Comparison of ENCODE assay signal across 8 mouse cellular contexts in genomic region chr13:92844586-92845221, GRCm38 (mm10). TPM values are rescaled to one million over a fixed set of nuclear protein-coding genes. Genes with fewer than 3 reads are reported as not detected.
DNase-seq lines count a peak whose midpoint lies in the region; ATAC-seq and TF ChIP-seq lines count a peak whose summit lies in the region.

Gene Mtx3, plus strand, starts transcription at chr13:92844760.

- no peaks in the 10 kb centered on the region for H3K27me3 ChIP-seq in forebrain, embryonic 11.5 days (ENCODE audit: control insufficient read depth, insufficient read depth, low read length)
- no peaks in the 10 kb centered on the region for H3K27me3 ChIP-seq in heart, embryonic 16.5 days (ENCODE audit: control insufficient read depth, insufficient read depth, low read length)
- H3K27me3 ChIP-seq in liver, embryonic 14.5 days (ENCODE audit: control insufficient read depth, insufficient read depth, low read length): no peaks in the 10 kb centered on the region
- H3K27me3 ChIP-seq in stomach, embryonic 15.5 days (replicated peaks): no peaks in the 10 kb centered on the region

- WGBS in forebrain, embryonic 11.5 days: 3% methylated on average over 40 of the region's 40 CpGs
- 2% methylated on average over 40 of the region's 40 CpGs for WGBS in heart, embryonic 16.5 days
- 2% methylated on average over 40 of the region's 40 CpGs for WGBS in liver, embryonic 14.5 days (ENCODE audit: insufficient replicate concordance)
- WGBS in stomach, embryonic 15.5 days: 1% methylated on average over 40 of the region's 40 CpGs

- DNase-seq in CD8-positive naive resting alpha-beta T cell, adult 2 months (ENCODE audit: low read depth in 2 of 2, low spot score in 2 of 2): peak; percentile 53 to 72
- peak; percentile 21 for DNase-seq in c-Kit-negative CD71-positive TER-119-positive erythroid progenitor cells, embryonic 14.5 days (ENCODE audit: low read depth, low spot score)
- peak; percentile 90 for DNase-seq in forebrain, embryonic 11.5 days (ENCODE audit: low spot score)
- peak; percentile 90 to 92 for DNase-seq in kidney, postnatal 25 days
- peak in 2 of 3 experiments; percentile 51 to 52 for DNase-seq in liver, embryonic 14.5 days (ENCODE audit: low read depth in 3 of 3, low spot score in 3 of 3)
- DNase-seq in neural tube, embryonic 10.5 days (ENCODE audit: extremely low spot score, low spot score): peak; percentile 92

- no peak for TF ChIP-seq CTCF in liver, embryonic 14.5 days (IDR thresholded peaks at IDR 0.05; ENCODE audit: low read depth)

- no peaks in the 10 kb centered on the region for H3K4me1 ChIP-seq in forebrain, embryonic 11.5 days (replicated peaks; ENCODE audit: control insufficient read depth, insufficient read depth, low read length)
- H3K4me1 ChIP-seq in heart, embryonic 16.5 days (ENCODE audit: control insufficient read depth, insufficient read depth, low read length): peaks cover 4% of the 10 kb centered on the region; the same call in 1 of the 2 replicates
- peaks cover 20 to 21% of the 10 kb centered on the region in 2 experiments for H3K4me1 ChIP-seq in liver, embryonic 14.5 days (replicated peaks; ENCODE audit: control insufficient read depth in 2 of 2, insufficient read depth in 2 of 2, low read length in 1 of 2)
- H3K4me1 ChIP-seq in stomach, embryonic 15.5 days: peaks cover 4% of the 10 kb centered on the region; the same call in 1 of the 2 replicates

- H3K9ac ChIP-seq in forebrain, embryonic 11.5 days (ENCODE audit: low read length): peak within 1 kb of the TSS; percentile 83
- peak within 1 kb of the TSS; percentile 96 for H3K9ac ChIP-seq in heart, embryonic 16.5 days (ENCODE audit: low read length)
- peak within 1 kb of the TSS; percentile 72 for H3K9ac ChIP-seq in liver, embryonic 14.5 days (replicated peaks)
- H3K9ac ChIP-seq in stomach, embryonic 15.5 days: peak within 1 kb of the TSS; percentile 52

- peak within 1 kb of the TSS; percentile 76 for H3K4me3 ChIP-seq in forebrain, embryonic 11.5 days (ENCODE audit: low read depth, low read length)
- H3K4me3 ChIP-seq in heart, embryonic 16.5 days (ENCODE audit: low read length): peak within 1 kb of the TSS; percentile 97
- H3K4me3 ChIP-seq in liver, embryonic 14.5 days (ENCODE audit: insufficient read depth in 1 of 2, low read depth in 2 of 2, low read length in 2 of 2): peak within 1 kb of the TSS; percentile 78 to 87
- H3K4me3 ChIP-seq in stomach, embryonic 15.5 days (replicated peaks): peak within 1 kb of the TSS; percentile 91

- TF ChIP-seq EP300 in liver, embryonic 14.5 days (IDR thresholded peaks at IDR 0.05; ENCODE audit: low read depth): no peak

- peak; percentile 99 for ATAC-seq in forebrain, embryonic 11.5 days (replicated peaks; ENCODE audit: low FRiP score)
- peak; percentile 96 for ATAC-seq in heart, embryonic 16.5 days (replicated peaks; ENCODE audit: extremely low read depth, insufficient read depth, low FRiP score)
- peak; percentile 75 for ATAC-seq in liver, embryonic 14.5 days (ENCODE audit: insufficient read depth)
- ATAC-seq in stomach, embryonic 15.5 days (ENCODE audit: insufficient read depth, low FRiP score, low read depth): peak; percentile 88

- 0 out of 2 replicates have a peak within 1 kb of the TSS, but pooled peaks have one; percentile 38 for H3K27ac ChIP-seq in forebrain, embryonic 11.5 days (ENCODE audit: low read depth, low read length)
- H3K27ac ChIP-seq in heart, embryonic 16.5 days (ENCODE audit: low read length): peak within 1 kb of the TSS; percentile 87
- H3K27ac ChIP-seq in liver, embryonic 14.5 days: no peak within 1 kb of the TSS
- peak within 1 kb of the TSS; percentile 81 for H3K27ac ChIP-seq in stomach, embryonic 15.5 days

- no peaks in the 10 kb centered on the region for H3K9me3 ChIP-seq in forebrain, embryonic 11.5 days (ENCODE audit: control insufficient read depth, low read length)
- no peaks in the 10 kb centered on the region for H3K9me3 ChIP-seq in heart, embryonic 16.5 days (replicated peaks; ENCODE audit: control insufficient read depth, low read length)
- H3K9me3 ChIP-seq in liver, embryonic 14.5 days (ENCODE audit: control insufficient read depth, low read length): no peaks in the 10 kb centered on the region
- H3K9me3 ChIP-seq in stomach, embryonic 15.5 days: no peaks in the 10 kb centered on the region

- no peaks in the 10 kb centered on the region for H3K36me3 ChIP-seq in forebrain, embryonic 11.5 days (ENCODE audit: control insufficient read depth, insufficient read depth, low read length)
- peaks cover 19% of the 10 kb centered on the region for H3K36me3 ChIP-seq in heart, embryonic 16.5 days (ENCODE audit: control insufficient read depth, insufficient read depth)
- H3K36me3 ChIP-seq in liver, embryonic 14.5 days (replicated peaks; ENCODE audit: control insufficient read depth, insufficient read depth, low read depth): peaks cover 4% of the 10 kb centered on the region
- H3K36me3 ChIP-seq in stomach, embryonic 15.5 days: 0 out of 2 replicates have a peak, but pooled peaks cover 7% of the 10 kb centered on the region

- H3K4me2 ChIP-seq in forebrain, embryonic 11.5 days (ENCODE audit: low read depth, low read length, severe bottlenecking): peak within 1 kb of the TSS; percentile 46
- peak within 1 kb of the TSS; percentile 79 for H3K4me2 ChIP-seq in heart, embryonic 16.5 days (ENCODE audit: low read depth, low read length)
- H3K4me2 ChIP-seq in liver, embryonic 14.5 days (ENCODE audit: low read depth): peak within 1 kb of the TSS; percentile 68
- peak within 1 kb of the TSS; percentile 64 for H3K4me2 ChIP-seq in stomach, embryonic 15.5 days

RNA-seq across cellular contexts. Expression of gene Mtx3, which starts in this region (rescaled TPM):
- 4.8 and 5.3 TPM in 2 replicates for polyA plus RNA-seq in forebrain, embryonic 11.5 days (2014; fragmentation: Nextera tagmentation; extraction: Ambion mirVana)
- polyA plus RNA-seq in heart, embryonic 16.5 days (2015; fragmentation: Nextera tagmentation; extraction: Ambion mirVana): 3.0 and 3.1 TPM in 2 replicates
- 2.6 and 3.4 TPM in 2 replicates for polyA plus RNA-seq in liver, embryonic 14.5 days (2012; rRNA removed)
- 0.59 and 0.76 TPM in 2 replicates for polyA plus RNA-seq in liver, embryonic 14.5 days (2014; fragmentation: Nextera tagmentation; extraction: Ambion mirVana)
- 3.2 and 3.7 TPM in 2 replicates for polyA plus RNA-seq in stomach, embryonic 15.5 days (2015; fragmentation: Nextera tagmentation; extraction: Ambion mirVana)

Comparison
In these comparisons a context has a peak if more than half of its experiments do, and no peak if none do; other contexts are left out.
1. DNase-seq: peak in every context shown above with its lines; median percentile 92 in neural tube, embryonic 10.5 days; 91 in kidney, postnatal 25 days; 90 in forebrain, embryonic 11.5 days; 62 in CD8-positive naive resting alpha-beta T cell, adult 2 months; 52 in liver, embryonic 14.5 days; 21 in c-Kit-negative CD71-positive TER-119-positive erythroid progenitor cells, embryonic 14.5 days.